Comparison of ENCODE assay signal across 8 mouse cellular contexts in the genomic region with DNA sequence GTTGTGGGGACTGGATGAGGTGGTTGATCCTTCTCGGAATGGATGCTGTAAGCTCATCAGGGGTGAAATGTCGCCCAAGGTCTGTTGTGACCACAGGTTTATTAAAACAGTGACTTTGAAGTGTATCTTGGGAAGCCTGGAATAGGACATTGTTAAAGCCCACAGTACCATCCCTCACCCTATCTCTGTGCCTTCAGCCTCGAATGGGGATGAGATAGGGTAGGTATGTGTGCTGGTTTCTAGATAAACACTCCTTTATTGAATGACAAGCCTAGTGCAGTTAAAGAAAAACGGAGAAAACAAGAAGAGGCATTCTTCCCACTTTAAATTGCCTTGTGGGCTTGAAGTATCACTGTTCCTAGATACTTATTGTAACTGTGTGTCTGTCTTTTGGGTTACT. TPM values are rescaled to one million over a fixed set of nuclear protein-coding genes. Genes with fewer than 3 reads are reported as not detected.
DNase-seq lines count a peak whose midpoint lies in the region; ATAC-seq and TF ChIP-seq lines count a peak whose summit lies in the region.
"Had no signal": no experiment of that assay in that cellular context is flagged by ENCODE, and none has a peak within 500 bp of the region (broad histone marks: within the 10 kb centered on the region; RNA-seq: fewer than 3 reads in every experiment).

No protein-coding gene starts in this region.

- 31% methylated on average over 4 of the region's 4 CpGs for WGBS in lung, embryonic 14.5 days
- 49% methylated on average over 4 of the region's 4 CpGs for WGBS in hindbrain, embryonic 10.5 days
- WGBS in stomach, embryonic 14.5 days, result 41% methylated on average over 4 of the region's 4 CpGs

- H3K4me1 ChIP-seq in lung, embryonic 14.5 days (ENCODE audit: insufficient read depth), result peaks cover 6% of the 10 kb centered on the region
- peaks cover 30% of the 10 kb centered on the region for H3K4me1 ChIP-seq in hindbrain, embryonic 10.5 days (replicated peaks)
- H3K4me1 ChIP-seq in stomach, embryonic 14.5 days (ENCODE audit: control insufficient read depth, insufficient read depth, low read length), result peaks cover 10% of the 10 kb centered on the region; the same call in 1 of the 2 replicates

- no peak overlapping the region; the same call in 1 of the 2 replicates for H3K9ac ChIP-seq in lung, embryonic 14.5 days
- no peak overlapping the region for H3K9ac ChIP-seq in stomach, embryonic 14.5 days (replicated peaks; ENCODE audit: low read depth, low read length)

- H3K27ac ChIP-seq in lung, embryonic 14.5 days (ENCODE audit: low read depth), result no peak overlapping the region
- H3K27ac ChIP-seq in hindbrain, embryonic 10.5 days, result no peak overlapping the region
- H3K27ac ChIP-seq in stomach, embryonic 14.5 days (ENCODE audit: low read length), result no peak overlapping the region

- peaks cover 17% of the 10 kb centered on the region for H3K27me3 ChIP-seq in lung, embryonic 14.5 days (ENCODE audit: insufficient read depth, low read length)
- peaks cover 50% of the 10 kb centered on the region for H3K27me3 ChIP-seq in hindbrain, embryonic 10.5 days (ENCODE audit: insufficient read depth, poor library complexity, severe bottlenecking)
- H3K27me3 ChIP-seq in stomach, embryonic 14.5 days (ENCODE audit: control insufficient read depth, insufficient read depth, low read length), result 0 out of 2 replicates have a peak, but pooled peaks cover 2% of the 10 kb centered on the region

- no peak for ATAC-seq in lung, embryonic 14.5 days (ENCODE audit: insufficient read depth)
- no peak for ATAC-seq in stomach, embryonic 14.5 days (ENCODE audit: insufficient number of reproducible peaks, insufficient read depth, low FRiP score, low read depth)

- H3K36me3 ChIP-seq in lung, embryonic 14.5 days (ENCODE audit: insufficient read depth), result no peaks in the 10 kb centered on the region
- H3K36me3 ChIP-seq in hindbrain, embryonic 10.5 days, result no peaks in the 10 kb centered on the region
- no peaks in the 10 kb centered on the region for H3K36me3 ChIP-seq in stomach, embryonic 14.5 days (ENCODE audit: control insufficient read depth, insufficient read depth, low read length)

- peak overlapping the region; percentile 100 for H3K4me2 ChIP-seq in lung, embryonic 14.5 days
- peak overlapping the region; percentile 99; the same call in 1 of the 2 replicates for H3K4me2 ChIP-seq in stomach, embryonic 14.5 days (replicated peaks; ENCODE audit: low read depth, low read length)

- H3K4me3 ChIP-seq in lung, embryonic 14.5 days (ENCODE audit: low read depth, low read length), result peak overlapping the region; percentile 59; the same call in 1 of the 2 replicates
- H3K4me3 ChIP-seq in hindbrain, embryonic 10.5 days, result peak overlapping the region; percentile 77; the same call in 1 of the 2 replicates
- no peak overlapping the region for H3K4me3 ChIP-seq in stomach, embryonic 14.5 days (ENCODE audit: low read depth, low read length)

- no peak for TF ChIP-seq CTCF in lung, embryonic 14.5 days (IDR thresholded peaks at IDR 0.05; ENCODE audit: low read depth)

- intact Hi-C loops in left cerebral cortex, postnatal 36 days (cut with DNase I), result loop anchor here (2.0 kb wide), 1 partner anchor 105 kb away; no protein-coding TSS in a partner anchor

- H3K9me3 ChIP-seq in lung, embryonic 14.5 days (ENCODE audit: low read depth, low read length), result no peaks in the 10 kb centered on the region
- no peaks in the 10 kb centered on the region for H3K9me3 ChIP-seq in hindbrain, embryonic 10.5 days
- H3K9me3 ChIP-seq in stomach, embryonic 14.5 days (ENCODE audit: control insufficient read depth, low read depth, low read length), result no peaks in the 10 kb centered on the region

- no peak for DNase-seq in lung, embryonic 14.5 days
- no peak for DNase-seq in lung, postnatal 4 days
- no peak for DNase-seq in hindbrain, embryonic 10.5 days (ENCODE audit: low spot score)
- peak; percentile 23 for DNase-seq in liver
- no peak for DNase-seq in embryo, embryonic 9.5 days (ENCODE audit: extremely low spot score)
- no peak for DNase-seq in left cerebral cortex, postnatal 36 days (ENCODE audit: low spot score in 2 of 2)

RNA-seq across cellular contexts. Expression of a gene that starts 0.6 kb away (rescaled TPM):
- polyA plus RNA-seq in lung, embryonic 14.5 days (2014; fragmentation: Nextera tagmentation; extraction: Ambion mirVana), result 30.1 and 35.1 TPM in 2 replicates
- polyA plus RNA-seq in hindbrain, embryonic 10.5 days (2016; fragmentation: Nextera tagmentation; extraction: Ambion mirVana), result 22.3 and 24.7 TPM in 2 replicates
- polyA plus RNA-seq in stomach, embryonic 14.5 days (2014; fragmentation: Nextera tagmentation; extraction: Ambion mirVana), result 22.3 and 24.0 TPM in 2 replicates
- total RNA-seq in left cerebral cortex, postnatal 36 days (2021), result 10 to 100 TPM; 60.0 to 64.4 TPM
- total RNA-seq: common myeloid progenitor, adult 5-6 weeks had no signal
